Mouse (Mus musculus) bone marrow, adult 2 months (tissue): ENCODE measurements around the gene Kank1.

ENCODE experiments used
- CTCF ChIP-seq: fragments of 200-500 bp; IDR thresholded peaks from 2 replicates; pipeline ENCODE4 v1.5.1; 2011; ENCODE audit warnings: low read length, control low read depth; ENCODE audit not compliant: control insufficient read depth, insufficient read depth
- POLR2A ChIP-seq: fragments of 200-500 bp; IDR thresholded peaks from 2 replicates; pipeline ENCODE4 v1.6.1; 2011; ENCODE audit warnings: low read depth, mild to moderate bottlenecking, control low read depth, low read length, borderline replicate concordance; ENCODE audit not compliant: control insufficient read depth

- TF ChIP-seq POLR2A (no peak), CTCF (no peak)
Measured at GRCm38 (mm10) chr19:25253628-25254027, 16.9 kb downstream of the Kank1 start.
